In the genomic region with DNA sequence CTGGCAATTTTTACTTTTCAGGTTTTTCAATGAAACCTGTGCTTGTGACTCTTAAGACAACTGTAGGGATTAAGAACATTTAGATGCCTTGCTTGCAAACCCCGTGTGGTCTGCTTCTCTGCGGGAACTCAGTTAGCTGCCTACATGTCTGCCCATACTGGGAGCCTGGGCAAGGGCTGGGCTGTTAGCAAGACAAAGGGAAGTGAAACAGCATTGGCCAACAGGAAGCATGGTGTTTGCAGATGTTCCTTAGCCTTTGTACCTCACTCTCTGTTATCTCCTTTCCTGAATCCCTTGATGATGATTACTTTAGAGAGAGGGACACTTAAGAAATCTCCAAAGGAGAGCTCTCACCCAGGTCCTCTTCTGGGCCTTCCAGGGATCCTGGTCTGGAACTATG, we compare ENCODE assay signal across 27 mouse cellular contexts. TPM values are rescaled to one million over a fixed set of nuclear protein-coding genes. Genes with fewer than 3 reads are reported as not detected.
DNase-seq lines count a peak whose midpoint lies in the region; ATAC-seq lines count a peak whose summit lies in the region.
"Had no signal": no experiment of that assay in that cellular context is flagged by ENCODE, and none has a peak within 500 bp of the region (broad histone marks: within the 10 kb centered on the region; RNA-seq: fewer than 3 reads in every experiment).

No protein-coding gene starts in this region.

- H3K4me1 ChIP-seq in liver, embryonic 11.5 days (replicated peaks; ENCODE audit: control insufficient read depth, insufficient read depth, low read length): no peaks in the 10 kb centered on the region
- H3K4me1 ChIP-seq: embryonic facial prominence, embryonic 13.5 days; embryonic facial prominence, embryonic 15.5 days; forebrain, embryonic 10.5 days; forebrain, embryonic 12.5 days had no signal

- ATAC-seq in liver, embryonic 11.5 days (replicated peaks; ENCODE audit: low FRiP score): no peak
- peak; percentile 66 for ATAC-seq in megakaryocyte progenitor cell, adult 5-6 weeks (replicated peaks; ENCODE audit: poor library complexity)
- ATAC-seq: forebrain, embryonic 14.5 days; forebrain, embryonic 16.5 days had no signal

- H3K9ac ChIP-seq in liver, embryonic 11.5 days (ENCODE audit: low read depth, low read length): no peak overlapping the region
- H3K9ac ChIP-seq: embryonic facial prominence, embryonic 13.5 days; embryonic facial prominence, embryonic 15.5 days; forebrain, embryonic 12.5 days had no signal

- H3K4me3 ChIP-seq in liver, embryonic 11.5 days (ENCODE audit: low read depth, low read length): no peak overlapping the region
- H3K4me3 ChIP-seq: embryonic facial prominence, embryonic 13.5 days; embryonic facial prominence, embryonic 15.5 days; erythroblast, embryonic 14.5 days; forebrain, embryonic 10.5 days; forebrain, embryonic 12.5 days had no signal

- H3K27me3 ChIP-seq in liver, embryonic 11.5 days (replicated peaks; ENCODE audit: control insufficient read depth, insufficient read depth, low read length): no peaks in the 10 kb centered on the region
- H3K27me3 ChIP-seq: embryonic facial prominence, embryonic 13.5 days; embryonic facial prominence, embryonic 15.5 days; forebrain, embryonic 12.5 days had no signal

- no peaks in the 10 kb centered on the region for H3K9me3 ChIP-seq in liver, embryonic 11.5 days (ENCODE audit: control insufficient read depth, low read length)
- H3K9me3 ChIP-seq: embryonic facial prominence, embryonic 13.5 days; embryonic facial prominence, embryonic 15.5 days; forebrain, embryonic 10.5 days; forebrain, embryonic 12.5 days had no signal

- WGBS in liver, embryonic 11.5 days: 31% methylated on average over 2 of the region's 2 CpGs

- no peaks in the 10 kb centered on the region for H3K36me3 ChIP-seq in liver, embryonic 11.5 days (ENCODE audit: control insufficient read depth, insufficient read depth, low read length)
- H3K36me3 ChIP-seq: embryonic facial prominence, embryonic 13.5 days; embryonic facial prominence, embryonic 15.5 days; forebrain, embryonic 10.5 days; forebrain, embryonic 12.5 days had no signal

- DNase-seq in liver (peak; percentile 2), A20 (ENCODE audit: low read depth, low spot score) (peak; percentile 57), ZHBTc4 (ENCODE audit: low read depth, low spot score) (peak; percentile 0)
- DNase-seq in liver, embryonic 11.5 days (ENCODE audit: low spot score): no peak
- DNase-seq in adrenal gland, postnatal 10 days: no peak
- DNase-seq in cerebellum, adult 18-20 months: no peak
- DNase-seq: adrenal gland, adult 2 months; adrenal gland, postnatal 14 days; adrenal gland, postnatal 36 days; cerebellum, adult 11-12 months; cerebellum, adult 8-10 months; cerebellum, adult 9-11 months; cerebellum, postnatal 14 days; cerebellum, postnatal 36 days; embryo, embryonic 11 days had no signal

- H3K27ac ChIP-seq in liver, embryonic 11.5 days (ENCODE audit: low read depth, low read length): no peak overlapping the region
- H3K27ac ChIP-seq: embryonic facial prominence, embryonic 13.5 days; embryonic facial prominence, embryonic 15.5 days; forebrain, embryonic 10.5 days; forebrain, embryonic 12.5 days had no signal

- no peak overlapping the region for H3K4me2 ChIP-seq in liver, embryonic 11.5 days
- H3K4me2 ChIP-seq: embryonic facial prominence, embryonic 13.5 days; embryonic facial prominence, embryonic 15.5 days; forebrain, embryonic 12.5 days had no signal

RNA-seq across cellular contexts. Expression of a gene that starts 38.8 kb away (rescaled TPM):
- not detected in 2 replicates for polyA plus RNA-seq in liver, embryonic 11.5 days (2014; fragmentation: Nextera tagmentation; extraction: Ambion mirVana)
- total RNA-seq in megakaryocyte progenitor cell, adult 5-6 weeks (2015): not detected in 2 replicates
- total RNA-seq in megakaryocyte progenitor cell, adult 5-6 weeks (2017): not detected in 2 replicates
- total RNA-seq in adrenal gland, postnatal 10 days (2021): not detected
- total RNA-seq: adrenal gland, adult 2 months; adrenal gland, postnatal 14 days; adrenal gland, postnatal 36 days; common myeloid progenitor, adult 5-6 weeks; ES-E14; MEL had no signal
- polyA plus RNA-seq: adrenal gland, adult 2 months; C2C12; embryonic facial prominence, embryonic 13.5 days; embryonic facial prominence, embryonic 15.5 days; erythroblast, embryonic 14.5 days; forebrain, embryonic 14.5 days; forebrain, embryonic 16.5 days had no signal

Comparison
In these comparisons a context has a peak if more than half of its experiments do, and no peak if none do; other contexts are left out.
1. DNase-seq: peak in liver (single experiment), A20 (single experiment) and ZHBTc4 (single experiment); none in liver, embryonic 11.5 days (single experiment), adrenal gland, postnatal 10 days (single experiment) and cerebellum, adult 18-20 months (0 of 2).